Mouse (Mus musculus) hindbrain, embryonic 15.5 days (tissue): ENCODE measurements around the gene Htt. TPM values are rescaled to one million over a fixed set of nuclear protein-coding genes. Genes with fewer than 3 reads are reported as not detected.
A peak's percentile ranks its signal among the peaks of the same experiment; 100 is the strongest.

Experiments
- ATAC-seq: fragments of 200-750 bp; cut with Nextera tagmentation; 2 replicates; pipeline ENCODE4 v1.8.0; 2017; ENCODE audit warnings: low read depth, moderate number of reproducible peaks, moderate TSS enrichment; ENCODE audit not compliant: low FRiP score
- H3K27ac ChIP-seq: fragments of 300-500 bp; sonication (generic); replicated peaks from 2 replicates; pipeline ENCODE4 v1.5.1; 2015; ENCODE audit warnings: mild to moderate bottlenecking, inconsistent platforms
- H3K27me3 ChIP-seq: fragments of 300-500 bp; sonication (generic); 2 replicates; pipeline ENCODE4 v1.6.1; 2015; ENCODE audit warnings: control low read depth, inconsistent platforms
- H3K36me3 ChIP-seq: fragments of 300-500 bp; sonication (generic); 2 replicates; pipeline ENCODE4 v1.6.1; 2015; ENCODE audit warnings: control low read depth, inconsistent platforms
- H3K4me1 ChIP-seq: fragments of 300-500 bp; sonication (generic); replicated peaks from 2 replicates; pipeline ENCODE4 v1.6.1; 2015; ENCODE audit warnings: control low read depth, inconsistent platforms
- H3K4me2 ChIP-seq: fragments of 300-500 bp; sonication (generic); 2 replicates; pipeline ENCODE4 v1.6.1; 2015; ENCODE audit warnings: moderate library complexity, mild to moderate bottlenecking, inconsistent platforms
- H3K4me3 ChIP-seq: fragments of 300-500 bp; sonication (generic); 2 replicates; pipeline ENCODE4 v1.5.1; 2015; ENCODE audit warnings: mild to moderate bottlenecking, inconsistent platforms
- H3K9ac ChIP-seq: fragments of 300-500 bp; sonication (generic); 2 replicates; pipeline ENCODE4 v1.6.1; 2015; ENCODE audit warnings: inconsistent platforms
- H3K9me3 ChIP-seq: fragments of 300-500 bp; sonication (generic); 2 replicates; pipeline ENCODE4 v1.6.1; 2016; ENCODE audit warnings: control low read depth, inconsistent platforms
- WGBS: fragments of 180-500 bp; shearing (Covaris S2); methylation state at CpG from one replicate; pipeline ENCODE4 v1.1.7; 2015; 5-methylcytosine and 5-hydroxymethylcytosine counted together
- polyA plus RNA-seq: library from polyadenylated mRNA; unstranded; fragments of >200 nt; fragmentation: Nextera tagmentation; extraction: Ambion mirVana; gene quantifications from 2 replicates; pipeline ENCODE4 v1.2.1, GENCODE M21; 2015

The Htt gene
- polyA plus RNA-seq, 1 experiment from 2014 or later: 13.8 TPM

DNA sequence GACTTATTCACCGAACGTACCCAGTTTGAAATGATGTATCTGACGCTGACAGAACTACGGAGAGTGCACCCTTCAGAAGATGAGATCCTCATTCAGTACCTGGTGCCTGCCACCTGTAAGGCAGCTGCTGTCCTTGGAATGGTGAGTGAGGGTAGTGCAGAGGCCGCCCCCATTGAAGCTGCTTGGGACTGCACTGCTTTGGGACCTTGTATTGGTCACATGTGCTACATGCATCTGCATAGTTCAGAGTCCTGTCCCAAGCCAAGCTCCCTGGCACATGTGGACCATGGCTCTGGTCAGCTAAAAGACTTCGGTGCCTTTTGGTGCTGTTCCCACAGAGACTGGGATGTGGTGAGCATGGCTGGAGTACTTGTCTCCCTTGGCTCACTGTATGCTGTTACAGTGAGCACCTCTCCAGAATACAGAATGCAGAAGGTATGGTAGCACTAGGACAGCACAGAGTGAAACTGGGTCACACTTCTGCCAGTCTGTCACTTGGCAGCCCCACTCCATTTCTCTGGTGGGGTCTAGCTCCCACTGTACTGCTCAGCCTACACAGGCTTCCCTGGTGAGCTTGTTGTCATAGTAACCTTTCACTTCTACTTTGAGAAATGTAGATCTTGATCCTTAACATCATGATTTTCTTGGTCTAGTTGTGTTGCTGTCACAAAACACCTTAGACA lies 138.4 kb downstream of the Htt start:
- H3K36me3 ChIP-seq: peaks cover 78% of the 10 kb centered on the region
- WGBS: 95% methylated on average over 6 of the region's 6 CpGs
- 0 out of 2 replicates have a peak, but pooled peaks cover 4% of the 10 kb centered on the region for H3K4me1 ChIP-seq
- H3K9ac ChIP-seq: no peak overlapping the region
- no peak overlapping the region for H3K4me3 ChIP-seq
- H3K4me2 ChIP-seq: no peak overlapping the region
- no peaks in the 10 kb centered on the region for H3K27me3 ChIP-seq
- no peak; the same call in 1 of the 2 replicates for ATAC-seq
- H3K27ac ChIP-seq: no peak overlapping the region
- H3K9me3 ChIP-seq: no peaks in the 10 kb centered on the region

DNA sequence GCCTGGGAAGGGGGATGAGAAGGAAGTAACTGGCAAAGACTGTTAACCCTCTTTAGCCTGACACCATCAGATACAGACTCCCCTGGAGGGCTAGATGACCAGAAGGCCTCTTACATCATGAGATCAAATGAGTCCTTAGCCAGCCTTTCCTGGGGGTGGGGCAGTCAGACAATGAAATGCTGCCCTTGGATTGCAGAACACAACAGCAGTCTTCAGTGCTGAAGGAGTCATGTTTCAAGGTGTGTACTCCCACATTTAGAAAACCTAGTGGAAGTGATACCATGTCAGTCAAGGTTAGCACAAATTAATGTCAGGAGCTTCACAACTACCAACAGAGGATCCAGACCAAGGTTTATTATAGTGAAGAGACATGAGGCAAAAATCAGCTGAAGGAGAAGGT lies 140.8 kb downstream of the Htt start:
- Histone ChIP-seq H3K36me3 (peaks cover 85% of the 10 kb centered on the region), H3K4me2 (no peak overlapping the region), H3K27ac (no peak overlapping the region), H3K4me3 (no peak overlapping the region), H3K4me1 (0 out of 2 replicates have a peak, but pooled peaks cover 4% of the 10 kb centered on the region), H3K27me3 (no peaks in the 10 kb centered on the region), H3K9ac (no peak overlapping the region), H3K9me3 (no peaks in the 10 kb centered on the region)
- ATAC-seq: no peak

DNA sequence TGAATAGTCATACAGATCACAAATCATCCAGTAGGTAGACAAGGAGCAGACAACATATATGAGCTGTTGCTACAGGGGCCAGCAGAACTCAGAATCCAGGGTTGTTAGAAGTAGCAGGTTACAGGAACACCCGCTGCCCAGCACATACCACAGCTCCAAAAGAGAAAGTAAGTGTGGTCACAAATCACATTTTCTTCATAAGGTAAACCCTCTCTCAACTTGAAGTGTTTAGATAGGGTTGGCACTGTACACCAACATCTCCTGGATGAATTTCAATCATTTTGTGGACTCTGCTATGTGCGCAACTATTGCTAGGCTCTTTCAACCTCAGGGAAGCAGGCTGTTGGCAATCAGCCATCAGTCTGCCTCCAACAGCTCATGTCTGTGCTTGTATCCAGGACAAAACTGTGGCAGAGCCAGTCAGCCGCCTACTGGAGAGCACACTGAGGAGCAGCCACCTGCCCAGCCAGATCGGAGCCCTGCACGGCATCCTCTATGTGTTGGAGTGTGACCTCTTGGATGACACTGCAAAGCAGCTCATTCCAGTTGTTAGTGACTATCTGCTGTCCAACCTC lies 141.4 kb downstream of the Htt start:
- Histone ChIP-seq H3K4me1 (0 out of 2 replicates have a peak, but pooled peaks cover 4% of the 10 kb centered on the region), H3K4me2 (no peak overlapping the region), H3K4me3 (no peak overlapping the region), H3K27me3 (no peaks in the 10 kb centered on the region), H3K36me3 (peaks cover 84% of the 10 kb centered on the region), H3K27ac (no peak overlapping the region), H3K9me3 (no peaks in the 10 kb centered on the region), H3K9ac (no peak overlapping the region)
- 67% methylated on average over 5 of the region's 5 CpGs for WGBS
- peak; percentile 73; the same call in 1 of the 2 replicates for ATAC-seq

GRCm38 (mm10) chr5:34904412-34904811 lies 142.9 kb downstream of the Htt start:
- Histone ChIP-seq H3K9ac (no peak overlapping the region), H3K36me3 (peaks cover 81% of the 10 kb centered on the region), H3K4me1 (0 out of 2 replicates have a peak, but pooled peaks cover 4% of the 10 kb centered on the region), H3K27ac (no peak overlapping the region), H3K4me2 (no peak overlapping the region), H3K27me3 (no peaks in the 10 kb centered on the region), H3K9me3 (no peaks in the 10 kb centered on the region), H3K4me3 (no peak overlapping the region)
- no peak for ATAC-seq

DNA sequence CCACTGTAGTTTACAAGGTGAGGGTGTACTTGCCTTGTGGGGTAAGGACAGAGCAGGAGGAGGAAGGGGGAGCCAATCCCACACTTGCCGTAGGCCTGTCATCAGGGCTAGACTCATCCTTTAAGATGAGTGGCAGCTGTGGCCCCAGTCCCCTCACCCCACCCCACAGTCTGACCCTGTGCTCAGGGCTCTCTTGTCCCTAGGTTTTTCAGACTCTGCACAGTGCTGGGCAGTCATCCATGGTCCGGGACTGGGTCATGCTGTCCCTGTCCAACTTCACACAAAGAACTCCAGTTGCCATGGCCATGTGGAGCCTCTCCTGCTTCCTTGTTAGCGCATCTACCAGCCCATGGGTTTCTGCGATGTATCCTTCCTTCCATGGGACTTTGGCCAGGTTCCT lies 145.7 kb downstream of the Htt start:
- no peak overlapping the region for H3K27ac ChIP-seq
- H3K4me3 ChIP-seq: no peak overlapping the region
- no peak overlapping the region for H3K4me2 ChIP-seq
- H3K9me3 ChIP-seq: no peaks in the 10 kb centered on the region
- peaks cover 65% of the 10 kb centered on the region for H3K36me3 ChIP-seq
- H3K27me3 ChIP-seq: no peaks in the 10 kb centered on the region
- no peak overlapping the region for H3K9ac ChIP-seq
- ATAC-seq: 0 out of 2 replicates have a peak, but pooled peaks have one; percentile 23
- 0 out of 2 replicates have a peak, but pooled peaks cover 4% of the 10 kb centered on the region for H3K4me1 ChIP-seq
- 85% methylated on average over 4 of the region's 4 CpGs for WGBS

DNA sequence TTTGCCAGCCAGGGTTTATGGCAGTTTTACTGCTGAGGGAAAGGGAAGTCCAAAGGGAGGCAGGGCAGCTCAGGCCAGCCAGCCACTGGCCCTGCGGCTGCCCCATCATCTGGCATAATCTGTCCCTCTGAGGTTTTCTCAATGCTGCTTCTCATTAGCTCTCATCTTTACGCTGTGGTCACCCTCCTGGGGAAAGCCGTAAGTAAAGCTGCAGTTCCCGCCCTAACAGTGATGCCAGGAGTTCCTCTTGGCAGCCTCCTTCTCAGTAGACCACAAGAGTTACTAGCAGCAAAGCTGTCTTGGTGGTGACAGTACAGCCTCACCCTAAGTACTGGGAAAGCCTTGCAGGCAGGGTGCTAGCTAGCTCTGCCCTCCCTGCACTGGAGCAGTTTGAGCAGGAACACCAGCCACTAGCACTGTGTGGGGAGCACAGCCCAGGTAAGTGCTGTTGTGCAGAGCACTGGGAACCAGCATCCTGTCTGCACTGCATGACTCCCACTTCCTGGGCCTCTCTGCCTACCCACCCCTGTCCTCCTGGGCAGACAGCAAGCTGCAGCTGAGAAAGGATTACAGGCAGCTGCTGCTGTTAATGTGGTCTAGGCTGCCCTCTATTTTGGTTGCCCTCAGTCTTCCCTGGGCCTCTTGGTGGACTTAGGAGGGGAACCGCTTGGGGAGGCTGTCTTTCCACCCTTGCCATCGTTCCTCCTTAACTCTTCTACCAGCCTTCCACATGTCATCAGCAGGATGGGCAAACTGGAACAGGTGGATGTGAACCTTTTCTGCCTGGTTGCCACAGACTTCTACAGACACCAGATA lies 146.6 kb downstream of the Htt start, which contains the start of gene Msantd1:
Msantd1 (plus strand) TSS at position 103 of the 816 bp plus-strand sequence.
- Histone ChIP-seq H3K4me2 (no peak within 1 kb of the TSS), H3K9ac (no peak within 1 kb of the TSS), H3K36me3 (peaks cover 57% of the 10 kb centered on the region), H3K27me3 (no peaks in the 10 kb centered on the region), H3K9me3 (no peaks in the 10 kb centered on the region), H3K4me1 (0 out of 2 replicates have a peak, but pooled peaks cover under 1% of the 10 kb centered on the region), H3K27ac (no peak within 1 kb of the TSS), H3K4me3 (no peak within 1 kb of the TSS)
- no peak for ATAC-seq
- WGBS: 84% methylated on average over 6 of the region's 6 CpGs

- 77% methylated on average over 9 of the region's 9 CpGs for WGBS
- H3K4me3 ChIP-seq: no peak overlapping the region
Measured at GRCm38 (mm10) chr5:34908726-34909633, 147.4 kb downstream of the Htt start.

GRCm38 (mm10) chr5:34909634-34910503 lies 148.3 kb downstream of the Htt start:
- ATAC-seq: no peak

More at GRCm38 (mm10) chr5:34908726-34909633, 147.4 kb downstream of the Htt start:
- Histone ChIP-seq H3K36me3 (peaks cover 52% of the 10 kb centered on the region), H3K4me1 (no peaks in the 10 kb centered on the region), H3K27ac (no peak overlapping the region), H3K9me3 (no peaks in the 10 kb centered on the region), H3K27me3 (no peaks in the 10 kb centered on the region), H3K9ac (no peak overlapping the region), H3K4me2 (no peak overlapping the region)
- ATAC-seq: no peak

GRCm38 (mm10) chr5:34910504-34910815 lies 148.9 kb downstream of the Htt start:
- ATAC-seq: no peak
- H3K9ac ChIP-seq: no peak overlapping the region
- no peaks in the 10 kb centered on the region for H3K27me3 ChIP-seq
- H3K4me2 ChIP-seq: no peak overlapping the region
- WGBS: 84% methylated on average over 4 of the region's 4 CpGs
- no peak overlapping the region for H3K27ac ChIP-seq
- peaks cover 38% of the 10 kb centered on the region for H3K36me3 ChIP-seq
- no peak overlapping the region for H3K4me3 ChIP-seq
- no peaks in the 10 kb centered on the region for H3K9me3 ChIP-seq
- H3K4me1 ChIP-seq: no peaks in the 10 kb centered on the region

More at GRCm38 (mm10) chr5:34909634-34910503, 148.3 kb downstream of the Htt start:
- H3K27me3 ChIP-seq: no peaks in the 10 kb centered on the region
- H3K36me3 ChIP-seq: peaks cover 43% of the 10 kb centered on the region
- H3K4me3 ChIP-seq: no peak overlapping the region
- WGBS: 100% methylated on average over 1 of the region's 1 CpGs
- no peak overlapping the region for H3K9ac ChIP-seq
- H3K4me1 ChIP-seq: no peaks in the 10 kb centered on the region
- no peak overlapping the region for H3K27ac ChIP-seq
- H3K4me2 ChIP-seq: no peak overlapping the region
- H3K9me3 ChIP-seq: no peaks in the 10 kb centered on the region

DNA sequence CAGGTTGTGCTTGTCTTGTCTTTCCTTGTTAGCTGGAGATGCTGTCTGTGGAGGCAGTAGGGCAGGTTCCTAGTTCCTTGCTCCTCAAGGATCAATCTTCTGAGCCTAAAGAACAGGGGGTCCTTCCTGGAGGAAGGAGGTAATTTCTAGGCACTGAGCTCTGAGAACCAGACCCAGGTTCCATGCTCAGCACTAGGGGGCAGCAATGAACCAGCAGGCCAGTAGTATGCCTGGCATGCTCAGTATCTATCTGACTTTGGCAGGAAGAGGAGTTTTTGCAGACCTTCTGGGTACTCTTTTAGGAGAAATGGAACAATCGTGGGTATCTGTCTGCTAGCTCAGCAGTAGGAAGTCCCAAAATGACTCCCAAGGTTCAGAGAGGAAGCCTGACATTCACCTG lies 154.3 kb downstream of the Htt start:
- Histone ChIP-seq H3K27me3 (no peaks in the 10 kb centered on the region), H3K4me2 (no peak overlapping the region), H3K4me1 (peaks cover 13% of the 10 kb centered on the region), H3K36me3 (0 out of 2 replicates have a peak, but pooled peaks cover 2% of the 10 kb centered on the region), H3K9ac (no peak overlapping the region), H3K27ac (no peak overlapping the region), H3K9me3 (no peaks in the 10 kb centered on the region), H3K4me3 (no peak overlapping the region)
- WGBS: 9% methylated on average over 1 of the region's 1 CpGs
- ATAC-seq: peak; percentile 82; the same call in 1 of the 2 replicates
